Mouse (Mus musculus): ENCODE measurements around the gene Rft1.

Gene Rft1

GRCm38 (mm10) chr14:30629839-30630238, 24.3 kb upstream of the Rft1 start:
- no peak for DNase-seq (ENCODE audit: low read depth, low spot score)

GRCm38 (mm10) chr14:30630811-30631576, 23.2 kb upstream of the Rft1 start:
- no peak for DNase-seq (ENCODE audit: low read depth, low spot score)

- DNase-seq (ENCODE audit: low read depth, low spot score): no peak
These were observed 22.3 kb upstream of the Rft1 start for GRCm38 (mm10) chr14:30631834-30632233.

GRCm38 (mm10) chr14:30633708-30634107, 20.5 kb upstream of the Rft1 start:
- DNase-seq (ENCODE audit: low read depth, low spot score): no peak

GRCm38 (mm10) chr14:30634418-30634817, 19.7 kb upstream of the Rft1 start:
- no peak for DNase-seq (ENCODE audit: low read depth, low spot score)

- DNase-seq (ENCODE audit: low read depth, low spot score): no peak
These were observed 18.8 kb upstream of the Rft1 start for GRCm38 (mm10) chr14:30635219-30635910.

- no peak for DNase-seq (ENCODE audit: low read depth, low spot score)
These were observed 17.7 kb upstream of the Rft1 start for GRCm38 (mm10) chr14:30636499-30636898.

- DNase-seq (ENCODE audit: low read depth, low spot score): no peak
These were observed 17.1 kb upstream of the Rft1 start for GRCm38 (mm10) chr14:30637087-30637486.

- DNase-seq (ENCODE audit: low read depth, low spot score): no peak
These were observed 16.2 kb upstream of the Rft1 start for GRCm38 (mm10) chr14:30638009-30638408.

- DNase-seq (ENCODE audit: low read depth, low spot score): no peak
These were observed 15.5 kb upstream of the Rft1 start for GRCm38 (mm10) chr14:30638686-30639085.

GRCm38 (mm10) chr14:30641748-30642147, 12.4 kb upstream of the Rft1 start:
- no peak for DNase-seq (ENCODE audit: low read depth, low spot score)

GRCm38 (mm10) chr14:30644026-30644425, 10.1 kb upstream of the Rft1 start:
- no peak for DNase-seq (ENCODE audit: low read depth, low spot score)

- DNase-seq (ENCODE audit: low read depth, low spot score): no peak
These were observed 9.1 kb upstream of the Rft1 start for GRCm38 (mm10) chr14:30645066-30645465.

- DNase-seq (ENCODE audit: low read depth, low spot score): no peak
These were observed 7.7 kb upstream of the Rft1 start for GRCm38 (mm10) chr14:30646486-30646885.

- no peak for DNase-seq (ENCODE audit: low read depth, low spot score)
These were observed 5.7 kb upstream of the Rft1 start for GRCm38 (mm10) chr14:30648478-30648877.

GRCm38 (mm10) chr14:30649745-30650144, 4.4 kb upstream of the Rft1 start:
- DNase-seq (ENCODE audit: low read depth, low spot score): no peak

GRCm38 (mm10) chr14:30650969-30651368, 3.2 kb upstream of the Rft1 start:
- DNase-seq (ENCODE audit: low read depth, low spot score): no peak

- no peak for DNase-seq (ENCODE audit: low read depth, low spot score)
These were observed 600 bp downstream of the Rft1 start for GRCm38 (mm10) chr14:30654691-30655228.

GRCm38 (mm10) chr14:30655531-30655930, 1.4 kb downstream of the Rft1 start:
- DNase-seq (ENCODE audit: low read depth, low spot score): no peak

GRCm38 (mm10) chr14:30666061-30666460, 11.9 kb downstream of the Rft1 start:
- no peak for DNase-seq (ENCODE audit: low read depth, low spot score)

GRCm38 (mm10) chr14:30666604-30667003, 12.4 kb downstream of the Rft1 start:
- DNase-seq (ENCODE audit: low read depth, low spot score): no peak

- no peak for DNase-seq (ENCODE audit: low read depth, low spot score)
These were observed 16.0 kb downstream of the Rft1 start for GRCm38 (mm10) chr14:30670161-30670560.
